Mouse (Mus musculus): Measurements from ENCODE around the gene Nhs.

The Nhs gene

DNA sequence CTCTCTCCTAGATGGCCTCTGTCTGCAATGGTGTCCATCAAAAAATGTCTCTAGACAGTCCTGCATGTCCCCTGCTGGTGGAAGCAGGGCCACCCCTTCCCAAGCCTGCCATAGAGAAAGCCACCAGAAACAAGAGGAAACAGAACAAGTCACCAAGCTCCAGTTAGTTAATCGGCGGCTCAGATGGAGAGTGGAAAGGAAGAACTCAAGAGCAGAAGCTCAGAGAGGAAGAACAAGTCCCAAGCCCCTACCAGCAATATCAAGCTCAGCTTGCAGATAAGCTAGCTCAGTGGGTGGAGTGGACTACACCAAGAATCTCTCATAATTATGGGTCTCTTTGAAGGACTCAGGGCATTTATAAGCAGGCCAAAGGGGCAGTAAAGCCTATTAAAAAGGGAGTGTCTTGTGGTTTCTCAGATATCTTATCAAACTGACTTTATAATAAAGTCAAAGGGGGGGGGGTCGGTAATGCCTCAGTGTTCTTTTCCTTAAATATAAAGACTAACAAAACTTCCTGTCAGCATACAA is 139.4 kb downstream of the Nhs start:
- DNase-seq (ENCODE audit: low read depth, low spot score) = no peak

GRCm38 (mm10) chrX:162017471-162017870 is 142.1 kb downstream of the Nhs start:
- DNase-seq (ENCODE audit: low read depth, low spot score) = no peak

DNA sequence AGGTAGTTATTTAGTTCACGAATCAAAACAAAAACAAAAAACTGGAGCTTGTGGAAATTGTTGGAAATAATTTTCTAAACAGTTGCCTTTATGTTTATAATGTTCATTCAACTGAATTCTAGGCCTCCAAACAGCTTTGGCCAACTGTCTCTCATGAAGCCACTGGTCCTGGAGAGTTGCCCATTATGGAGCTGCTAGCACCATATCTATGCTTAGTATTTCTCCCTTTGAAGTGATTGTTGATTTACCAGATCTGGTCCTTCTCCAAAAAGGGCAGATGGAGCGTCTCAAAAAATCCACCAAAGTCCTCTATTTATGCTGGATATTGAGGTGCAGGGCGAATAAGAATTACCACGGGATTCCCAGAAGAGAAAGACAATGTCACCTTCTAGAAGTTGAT is 147.0 kb downstream of the Nhs start:
- DNase-seq (ENCODE audit: low read depth, low spot score) = no peak

DNA sequence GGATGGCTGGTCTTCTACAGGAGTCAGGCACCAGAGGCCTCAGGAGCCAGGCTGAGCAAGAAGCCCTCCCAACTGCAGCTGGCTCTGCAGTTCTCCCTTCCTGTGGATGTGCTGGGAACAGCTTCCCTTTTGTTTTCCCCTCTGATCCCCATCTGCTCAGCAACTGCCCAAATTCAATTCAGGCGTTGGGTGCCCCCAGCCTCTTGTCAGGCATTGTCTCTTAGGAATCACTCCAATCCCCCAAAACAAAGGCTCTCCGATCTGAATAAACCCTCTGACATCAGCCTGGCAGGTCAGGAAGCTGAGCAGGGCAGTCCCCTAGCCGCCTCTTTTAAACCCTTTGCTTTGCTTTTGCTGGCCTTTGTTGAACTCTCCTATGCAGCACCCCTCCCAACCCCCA is 149.7 kb downstream of the Nhs start:
- no peak for DNase-seq (ENCODE audit: low read depth, low spot score)

GRCm38 (mm10) chrX:162003818-162004217 is 155.7 kb downstream of the Nhs start:
- no peak for DNase-seq (ENCODE audit: low read depth, low spot score)

DNA sequence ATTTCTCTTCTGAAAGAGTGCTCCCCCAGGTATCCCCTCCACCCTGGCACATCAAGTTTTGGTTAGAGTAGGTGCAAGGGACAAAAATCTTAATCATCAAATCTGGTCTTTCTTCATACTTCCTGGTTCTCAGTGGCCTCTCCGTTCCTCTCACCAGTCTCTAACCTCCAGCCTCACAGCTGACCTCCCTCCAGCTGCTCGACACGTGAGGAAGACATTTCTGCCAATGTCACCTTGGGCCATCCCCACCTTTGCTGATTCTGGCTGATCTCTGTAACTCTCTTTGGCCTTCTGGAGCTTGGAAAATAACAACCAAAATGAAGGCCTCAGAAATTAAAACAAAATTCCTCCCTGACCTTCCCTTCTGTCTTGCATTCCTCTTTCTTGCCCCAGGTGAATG is 160.7 kb downstream of the Nhs start:
- DNase-seq (ENCODE audit: low read depth, low spot score) = no peak

DNA sequence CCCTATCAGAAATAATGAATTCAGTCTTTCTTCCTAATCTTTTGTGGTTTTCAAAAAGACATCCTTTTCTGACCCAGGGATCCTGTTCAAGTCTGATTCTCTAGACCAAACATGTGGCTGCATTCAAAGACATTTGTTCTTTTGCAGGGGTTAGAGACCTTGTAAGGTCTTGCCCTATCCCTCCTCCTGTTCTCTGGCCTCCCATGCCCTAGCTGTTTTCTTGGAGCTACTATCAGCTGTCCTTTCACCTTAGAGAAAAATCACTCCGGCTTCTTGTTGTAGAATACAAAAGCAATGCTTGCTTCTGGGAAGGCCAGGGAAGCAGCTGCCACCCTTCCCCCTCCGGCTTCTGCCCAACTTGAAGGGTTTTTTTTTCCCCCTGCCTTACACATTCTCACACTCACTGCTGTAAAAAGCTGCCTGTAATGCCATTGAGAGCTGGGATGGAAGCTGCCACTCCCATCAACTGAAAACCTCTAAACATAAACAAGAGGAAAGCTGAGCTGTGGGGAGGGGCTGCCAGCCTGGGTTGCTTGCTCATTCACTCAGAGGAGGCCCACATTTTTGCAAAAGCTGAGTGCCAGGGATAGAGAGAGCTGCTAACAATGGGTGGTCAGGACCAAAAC is 162.2 kb downstream of the Nhs start:
- no peak for DNase-seq (ENCODE audit: low read depth, low spot score)

GRCm38 (mm10) chrX:161990171-161990570 is 169.4 kb downstream of the Nhs start:
- no peak for DNase-seq (ENCODE audit: low read depth, low spot score)

GRCm38 (mm10) chrX:161984961-161985360 is 174.6 kb downstream of the Nhs start:
- DNase-seq (ENCODE audit: low read depth, low spot score) = no peak

GRCm38 (mm10) chrX:161981399-161981798 is 178.1 kb downstream of the Nhs start:
- no peak for DNase-seq (ENCODE audit: low read depth, low spot score)

GRCm38 (mm10) chrX:161979946-161980345 is 179.6 kb downstream of the Nhs start:
- DNase-seq (ENCODE audit: low read depth, low spot score) = no peak

GRCm38 (mm10) chrX:161977236-161977841 is 182.2 kb downstream of the Nhs start:
- no peak for DNase-seq (ENCODE audit: low read depth, low spot score)

- DNase-seq (ENCODE audit: low read depth, low spot score) = no peak
Measured at GRCm38 (mm10) chrX:161976376-161976775, 183.2 kb downstream of the Nhs start.

DNA sequence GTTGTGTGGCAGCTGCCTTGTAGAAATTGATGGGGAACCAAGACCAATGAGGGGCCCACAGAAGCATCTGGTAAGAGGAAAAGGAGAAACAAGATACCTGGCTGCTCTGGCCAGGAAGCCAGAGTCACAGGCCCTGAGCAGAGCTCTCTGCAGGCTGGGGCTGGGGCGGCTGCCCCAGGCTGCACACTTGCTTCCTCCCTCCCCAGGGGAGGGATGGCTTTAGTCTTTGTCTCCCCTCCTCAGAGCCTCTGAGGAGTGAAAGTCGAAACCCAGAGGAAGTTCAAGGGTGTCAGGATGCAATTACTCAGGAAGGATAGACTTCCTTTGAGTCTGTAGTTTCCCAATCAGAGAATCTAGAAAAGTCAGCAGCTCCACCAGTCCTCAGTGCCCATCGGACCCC is 186.0 kb downstream of the Nhs start:
- no peak for DNase-seq (ENCODE audit: low read depth, low spot score)

- DNase-seq (ENCODE audit: low read depth, low spot score) = no peak
Measured at GRCm38 (mm10) chrX:161972723-161973122, 186.8 kb downstream of the Nhs start.

DNA sequence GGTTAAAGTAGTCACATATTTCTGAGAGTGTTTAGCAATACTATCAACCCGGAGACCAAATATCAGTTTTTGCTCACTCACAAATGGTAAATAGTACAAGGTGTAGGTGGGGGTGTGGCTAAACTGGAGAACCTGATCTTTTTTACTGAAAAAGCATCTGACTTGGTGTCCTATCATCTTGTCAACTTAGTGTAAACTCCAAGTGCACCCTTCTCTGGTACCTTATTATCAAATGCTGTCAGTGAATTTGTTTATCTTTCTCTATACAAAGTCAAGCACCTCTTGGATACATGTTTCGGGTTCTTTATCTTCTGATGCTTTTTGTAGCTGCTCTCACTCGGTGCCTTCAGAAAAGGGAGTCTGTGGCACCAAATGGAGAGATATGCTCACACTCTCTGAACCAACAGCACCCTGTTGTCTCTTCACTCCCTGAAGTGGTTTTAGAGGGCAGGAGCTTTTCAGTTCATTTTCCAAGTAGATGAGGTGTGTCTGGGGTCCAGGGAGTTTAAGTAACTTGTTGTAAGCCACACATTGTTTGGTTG is 187.5 kb downstream of the Nhs start:
- no peak for DNase-seq (ENCODE audit: low read depth, low spot score)

GRCm38 (mm10) chrX:161971131-161971530 is 188.4 kb downstream of the Nhs start:
- DNase-seq (ENCODE audit: low read depth, low spot score) = no peak

DNA sequence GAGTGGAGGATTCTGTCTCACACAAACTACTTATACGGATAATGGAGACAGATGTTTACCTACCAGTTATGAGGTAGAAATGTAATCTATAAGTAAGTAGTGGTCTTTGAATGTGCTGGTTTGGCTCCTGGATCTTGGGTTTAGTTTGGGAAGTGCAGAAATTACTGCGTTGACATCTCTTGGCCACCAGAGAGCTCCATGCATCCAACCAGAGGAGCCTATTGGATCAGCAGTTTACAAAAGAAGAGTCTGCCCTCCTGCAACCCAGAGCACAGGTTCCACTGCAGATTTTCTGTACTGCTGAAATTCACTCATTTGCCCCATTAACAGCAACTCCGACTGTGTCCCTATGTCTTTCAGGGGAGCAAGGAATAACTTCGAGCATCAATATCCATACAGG is 191.8 kb downstream of the Nhs start:
- DNase-seq (ENCODE audit: low read depth, low spot score) = no peak

- DNase-seq (ENCODE audit: low read depth, low spot score) = no peak
Measured at GRCm38 (mm10) chrX:161963372-161963771, 196.2 kb downstream of the Nhs start.

DNA sequence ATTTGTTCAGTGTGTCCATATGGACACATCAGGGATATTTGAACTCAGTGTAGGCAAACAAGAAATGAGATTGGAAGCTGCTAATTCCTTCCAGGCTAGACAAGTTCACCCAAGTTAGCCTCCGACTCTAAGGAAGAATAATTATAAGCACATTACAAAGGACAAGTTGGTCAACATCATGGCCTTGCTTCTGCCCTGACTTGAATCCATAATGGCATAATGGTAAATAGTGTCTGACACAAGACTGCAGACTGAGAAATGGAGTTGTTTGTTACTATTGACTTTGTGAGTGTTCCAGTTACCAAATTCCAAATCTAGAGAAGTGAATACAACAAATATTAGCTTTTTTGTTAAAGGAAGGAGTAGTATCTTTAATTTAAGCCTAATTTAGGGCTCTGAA is 196.7 kb downstream of the Nhs start:
- DNase-seq (ENCODE audit: low read depth, low spot score) = no peak

- no peak for DNase-seq (ENCODE audit: low read depth, low spot score)
Measured at GRCm38 (mm10) chrX:161961756-161962155, 197.8 kb downstream of the Nhs start.

- no peak for DNase-seq (ENCODE audit: low read depth, low spot score)
Measured at GRCm38 (mm10) chrX:161961176-161961575, 198.4 kb downstream of the Nhs start.

- no peak for DNase-seq (ENCODE audit: low read depth, low spot score)
Measured at GRCm38 (mm10) chrX:161952356-161952755, 207.2 kb downstream of the Nhs start.
